Mouse (Mus musculus) forebrain, embryonic 12.5 days (tissue): ENCODE measurements at regions not wholly inside any gene's neighbourhood (a gene's known extent, or its start where the extent isn't known, plus 50 kb on each side); places are given as distances from the start of the nearest gene placed in this dataset.

Source experiments
- ATAC-seq: fragments of 200-750 bp; cut with Nextera tagmentation; 2 replicates; pipeline ENCODE4 v1.8.0; 2017; ENCODE audit warnings: moderate TSS enrichment; ENCODE audit not compliant: low FRiP score
- H3K27ac ChIP-seq: fragments of 300-500 bp; sonication (generic); 2 replicates; pipeline ENCODE4 v1.5.1; 2016; ENCODE audit warnings: mild to moderate bottlenecking
- H3K27me3 ChIP-seq: fragments of 300-500 bp; sonication (generic); 2 replicates; pipeline ENCODE4 v1.6.1; 2016; ENCODE audit warnings: mild to moderate bottlenecking
- H3K36me3 ChIP-seq: fragments of 300-500 bp; sonication (generic); replicated peaks from 2 replicates; pipeline ENCODE4 v1.6.1; 2016; ENCODE audit warnings: mild to moderate bottlenecking
- H3K4me1 ChIP-seq: fragments of 300-500 bp; sonication (generic); 2 replicates; pipeline ENCODE4 v1.6.1; 2016
- H3K4me2 ChIP-seq: fragments of 300-500 bp; sonication (generic); 2 replicates; pipeline ENCODE4 v1.6.1; 2016; ENCODE audit warnings: mild to moderate bottlenecking, moderate library complexity
- H3K4me3 ChIP-seq: fragments of 300-500 bp; sonication (generic); replicated peaks from 2 replicates; pipeline ENCODE4 v1.5.1; 2016; ENCODE audit warnings: mild to moderate bottlenecking
- H3K9ac ChIP-seq: fragments of 300-500 bp; sonication (generic); 2 replicates; pipeline ENCODE4 v1.6.1; 2016; ENCODE audit warnings: mild to moderate bottlenecking
- H3K9me3 ChIP-seq: fragments of 300-500 bp; sonication (generic); 2 replicates; pipeline ENCODE4 v1.6.1; 2016
- WGBS: fragments of 180-500 bp; shearing (Covaris S2); methylation state at CpG from one replicate; pipeline ENCODE4 v1.1.7; 2016; 5-methylcytosine and 5-hydroxymethylcytosine counted together

- no peaks in the 10 kb centered on the region for H3K4me1 ChIP-seq
- no peak overlapping the region for H3K27ac ChIP-seq
- no peak overlapping the region for H3K9ac ChIP-seq
- no peaks in the 10 kb centered on the region for H3K27me3 ChIP-seq
- H3K4me2 ChIP-seq, result no peak overlapping the region
- ATAC-seq, result no peak
- H3K9me3 ChIP-seq, result no peaks in the 10 kb centered on the region
- H3K36me3 ChIP-seq, result no peaks in the 10 kb centered on the region
- no peak overlapping the region for H3K4me3 ChIP-seq
Observed at GRCm38 (mm10) chr1:71472691-71473090, 58.0 kb upstream of the Abca12 start.

- no peak overlapping the region for H3K4me2 ChIP-seq
- H3K4me1 ChIP-seq, result no peaks in the 10 kb centered on the region
- no peaks in the 10 kb centered on the region for H3K27me3 ChIP-seq
- H3K9ac ChIP-seq, result no peak overlapping the region
- ATAC-seq, result no peak
- H3K9me3 ChIP-seq, result no peaks in the 10 kb centered on the region
- no peak overlapping the region for H3K27ac ChIP-seq
- no peak overlapping the region for H3K4me3 ChIP-seq
- WGBS, result 93% methylated on average over 4 of the region's 4 CpGs
- no peaks in the 10 kb centered on the region for H3K36me3 ChIP-seq
Observed at GRCm38 (mm10) chr1:71483149-71483548, 68.4 kb upstream of the Abca12 start.

- 94% methylated on average over 4 of the region's 4 CpGs for WGBS
Observed at GRCm38 (mm10) chr1:71494576-71494975, 62.4 kb upstream of the Atic start.

GRCm38 (mm10) chr1:71505898-71506297, 51.1 kb upstream of the Atic start:
- Histone ChIP-seq H3K9me3 (no peaks in the 10 kb centered on the region), H3K4me3 (no peak overlapping the region), H3K27ac (no peak overlapping the region), H3K27me3 (no peaks in the 10 kb centered on the region), H3K36me3 (no peaks in the 10 kb centered on the region), H3K9ac (no peak overlapping the region), H3K4me1 (peaks cover 4% of the 10 kb centered on the region; the same call in 1 of the 2 replicates), H3K4me2 (no peak overlapping the region)
- ATAC-seq, result no peak
- 5% methylated on average over 5 of the region's 5 CpGs for WGBS

More at GRCm38 (mm10) chr1:71494576-71494975, 62.4 kb upstream of the Atic start:
- no peaks in the 10 kb centered on the region for H3K27me3 ChIP-seq
- no peak overlapping the region for H3K27ac ChIP-seq
- H3K36me3 ChIP-seq, result no peaks in the 10 kb centered on the region
- no peak overlapping the region for H3K9ac ChIP-seq
- no peaks in the 10 kb centered on the region for H3K9me3 ChIP-seq
- no peaks in the 10 kb centered on the region for H3K4me1 ChIP-seq
- no peak for ATAC-seq
- H3K4me2 ChIP-seq, result no peak overlapping the region
- H3K4me3 ChIP-seq, result no peak overlapping the region

GRCm38 (mm10) chr1:71506534-71506933, 50.4 kb upstream of the Atic start:
- H3K4me3 ChIP-seq, result no peak overlapping the region
- H3K4me1 ChIP-seq, result peaks cover 4% of the 10 kb centered on the region; the same call in 1 of the 2 replicates
- 49% methylated on average over 3 of the region's 3 CpGs for WGBS
- H3K9ac ChIP-seq, result no peak overlapping the region
- H3K36me3 ChIP-seq, result no peaks in the 10 kb centered on the region
- no peaks in the 10 kb centered on the region for H3K9me3 ChIP-seq
- 0 out of 2 replicates have a peak, but pooled peaks have one; percentile 34 for ATAC-seq
- H3K4me2 ChIP-seq, result no peak overlapping the region
- H3K27ac ChIP-seq, result no peak overlapping the region
- H3K27me3 ChIP-seq, result no peaks in the 10 kb centered on the region
